Mouse (Mus musculus) lung, adult 2 months (tissue): ENCODE data around the gene Capn8. TPM values are rescaled to one million over a fixed set of nuclear protein-coding genes. Genes with fewer than 3 reads are reported as not detected.

Source experiments
- DNase-seq: peaks from one replicate; pipeline ENCODE4 v3.0.0; 2022
- H3K4me1 ChIP-seq: fragments of 200-500 bp; 2 replicates; pipeline ENCODE4 v1.6.1; 2011; ENCODE audit warnings: low read length; ENCODE audit not compliant: control insufficient read depth, insufficient read depth
- H3K4me3 ChIP-seq: fragments of 200-500 bp; replicated peaks from 2 replicates; pipeline ENCODE3; 2011; ENCODE audit warnings: low read depth, mild to moderate bottlenecking, control low read depth, low read length; ENCODE audit errors: extremely low read depth
- CTCF ChIP-seq: fragments of 200-500 bp; IDR thresholded peaks from 2 replicates; pipeline ENCODE4 v1.5.1; 2011; ENCODE audit warnings: mild to moderate bottlenecking, low read length, control low read depth; ENCODE audit not compliant: insufficient read depth
- POLR2A ChIP-seq: fragments of 200-500 bp; IDR thresholded peaks from 2 replicates; pipeline ENCODE4 v1.6.1; 2011; ENCODE audit warnings: low read depth, mild to moderate bottlenecking, control low read depth, low read length, borderline replicate concordance; ENCODE audit errors: extremely low read depth
- WGBS: fragments of 180-500 bp; shearing (Covaris S2); methylation state at CpG from one replicate; pipeline ENCODE4 v1.1.7; 2018; 5-methylcytosine and 5-hydroxymethylcytosine counted together
- polyA plus RNA-seq: library from polyadenylated mRNA; depleted of rRNA; stranded (reverse); fragments of >200 nt; gene quantifications from 2 replicates; pipeline ENCODE4 v1.2.3, GENCODE M21; 2012

Gene Capn8
- polyA plus RNA-seq, 1 experiment = 0.26 TPM

GRCm38 (mm10) chr1:182543906-182544305, 20.9 kb upstream of the Capn8 start:
- WGBS = 58% methylated on average over 1 of the region's 1 CpGs
- no peak for TF ChIP-seq CTCF
- no peak for TF ChIP-seq POLR2A
- no peaks in the 10 kb centered on the region; the same call in 1 of the 2 replicates for H3K4me1 ChIP-seq
- DNase-seq = no peak
- no peak overlapping the region for H3K4me3 ChIP-seq

- Histone ChIP-seq H3K4me3 (no peak overlapping the region), H3K4me1 (no peaks in the 10 kb centered on the region)
- no peak for DNase-seq
- WGBS = 66% methylated on average over 8 of the region's 8 CpGs
- TF ChIP-seq CTCF (no peak), POLR2A (no peak)
These were observed 14.0 kb upstream of the Capn8 start for GRCm38 (mm10) chr1:182550761-182551160.

GRCm38 (mm10) chr1:182553649-182554375, 11.0 kb upstream of the Capn8 start:
- DNase-seq = peak; percentile 53
- WGBS = 58% methylated on average over 12 of the region's 12 CpGs
- no peaks in the 10 kb centered on the region for H3K4me1 ChIP-seq
- H3K4me3 ChIP-seq = no peak overlapping the region
- TF ChIP-seq POLR2A (no peak), CTCF (peak; percentile 81)

- Histone ChIP-seq H3K4me1 (no peaks in the 10 kb centered on the region), H3K4me3 (no peak overlapping the region)
- WGBS = 67% methylated on average over 4 of the region's 4 CpGs
- DNase-seq = no peak
- TF ChIP-seq POLR2A = no peak
- TF ChIP-seq CTCF = no peak
These were observed 6.5 kb upstream of the Capn8 start for GRCm38 (mm10) chr1:182558271-182558670.

- Histone ChIP-seq H3K4me1 (no peaks in the 10 kb centered on the region), H3K4me3 (no peak overlapping the region)
- TF ChIP-seq POLR2A = no peak
- DNase-seq = no peak
- WGBS = 83% methylated on average over 11 of the region's 11 CpGs
These were observed 5.3 kb upstream of the Capn8 start for GRCm38 (mm10) chr1:182559530-182559929.

- DNase-seq = peak; percentile 43
- 11% methylated on average over 3 of the region's 3 CpGs for WGBS
- TF ChIP-seq CTCF (peak; percentile 80), POLR2A (no peak)
- H3K4me1 ChIP-seq = no peaks in the 10 kb centered on the region
- no peak overlapping the region for H3K4me3 ChIP-seq
These were observed 4.3 kb upstream of the Capn8 start for GRCm38 (mm10) chr1:182560390-182561098.

- TF ChIP-seq POLR2A = no peak
- TF ChIP-seq CTCF = no peak
- Histone ChIP-seq H3K4me3 (no peak overlapping the region), H3K4me1 (no peaks in the 10 kb centered on the region)
- DNase-seq = peak; percentile 52
- WGBS = 73% methylated on average over 11 of the region's 11 CpGs
These were observed 2.8 kb upstream of the Capn8 start for GRCm38 (mm10) chr1:182561945-182562514.

- DNase-seq = no peak
- H3K4me1 ChIP-seq = no peaks in the 10 kb centered on the region
- WGBS = 30% methylated on average over 16 of the region's 16 CpGs
- H3K4me3 ChIP-seq = no peak overlapping the region
- no peak for TF ChIP-seq POLR2A
- no peak for TF ChIP-seq CTCF
These were observed 2.0 kb upstream of the Capn8 start for GRCm38 (mm10) chr1:182562576-182563370.

- WGBS = 78% methylated on average over 6 of the region's 6 CpGs
- TF ChIP-seq CTCF (no peak), POLR2A (no peak)
- Histone ChIP-seq H3K4me1 (no peaks in the 10 kb centered on the region), H3K4me3 (no peak overlapping the region)
- no peak for DNase-seq
These were observed 586 bp downstream of the Capn8 start for GRCm38 (mm10) chr1:182565351-182565835.
